Mouse (Mus musculus): ENCODE measurements around the gene Heyl. TPM values are rescaled to one million over a fixed set of nuclear protein-coding genes. Genes with fewer than 3 reads are reported as not detected.

Heyl gene
- polyA plus RNA-seq, 1 experiment, result 2.9 TPM

DNA sequence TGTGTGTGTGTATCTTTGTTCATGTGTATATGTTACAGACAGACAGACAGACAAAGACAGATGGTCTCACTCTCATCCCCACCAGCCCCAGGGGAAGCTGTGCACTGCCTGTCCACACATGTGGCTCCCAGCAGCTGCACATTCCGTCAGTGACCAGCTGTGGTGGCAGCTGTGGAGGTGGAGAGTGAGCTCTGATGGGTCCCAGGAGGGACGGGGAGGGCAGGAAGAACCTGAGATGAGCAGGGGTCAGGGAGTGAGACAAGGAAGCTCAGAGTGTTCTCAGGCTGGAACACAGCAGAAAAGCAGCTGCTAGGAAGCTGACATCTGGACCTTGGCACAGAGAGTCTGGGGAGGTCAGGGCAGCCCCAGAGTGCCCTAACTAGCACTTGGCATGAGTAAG lies 5.1 kb upstream of the Heyl start:
- no peak overlapping the region for H3K27ac ChIP-seq (ENCODE audit: insufficient read depth, low read length)
- peaks cover 2% of the 10 kb centered on the region; the same call in 1 of the 2 replicates for H3K4me1 ChIP-seq (ENCODE audit: control insufficient read depth, insufficient read depth, low read length)
- no peak overlapping the region for H3K4me3 ChIP-seq (ENCODE audit: insufficient read depth, low read length)
- TF ChIP-seq CTCF (IDR thresholded peaks at IDR 0.05; ENCODE audit: borderline replicate concordance, insufficient read depth, low read length) (no peak), POLR2A (IDR thresholded peaks at IDR 0.05; ENCODE audit: low read depth, low read length) (no peak)

- Histone ChIP-seq H3K4me1 (ENCODE audit: control insufficient read depth, insufficient read depth, low read length) (peaks cover 2% of the 10 kb centered on the region; the same call in 1 of the 2 replicates), H3K27ac (ENCODE audit: insufficient read depth, low read length) (no peak overlapping the region), H3K4me3 (ENCODE audit: insufficient read depth, low read length) (no peak overlapping the region)
- no peak for TF ChIP-seq CTCF (IDR thresholded peaks at IDR 0.05; ENCODE audit: borderline replicate concordance, insufficient read depth, low read length)
Measured at GRCm38 (mm10) chr4:123229166-123229565, 4.2 kb upstream of the Heyl start.

DNA sequence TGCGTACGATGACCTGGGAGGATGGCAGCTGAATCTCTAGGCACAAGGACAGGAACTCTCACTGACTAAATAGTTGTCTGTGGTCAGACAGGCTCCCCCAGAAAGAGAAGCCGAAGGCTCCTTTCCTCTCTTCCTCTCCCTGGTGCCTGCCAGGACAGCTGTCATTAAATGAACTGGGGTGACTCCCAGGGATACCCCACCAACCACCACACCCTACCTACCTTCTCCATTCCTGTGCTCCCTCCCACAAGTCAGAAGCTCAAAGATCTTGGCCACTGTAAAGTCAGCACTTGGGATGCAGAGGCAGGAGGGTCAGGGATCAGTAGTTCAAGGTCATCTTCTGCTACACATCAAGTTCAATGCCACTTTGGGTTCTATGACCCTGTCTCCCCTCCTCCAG lies 515 bp upstream of the Heyl start:
- Histone ChIP-seq H3K27ac (ENCODE audit: insufficient read depth, low read length) (no peak overlapping the region), H3K4me3 (ENCODE audit: insufficient read depth, low read length) (no peak overlapping the region), H3K4me1 (ENCODE audit: control insufficient read depth, insufficient read depth, low read length) (no peaks in the 10 kb centered on the region)
- TF ChIP-seq POLR2A (IDR thresholded peaks at IDR 0.05; ENCODE audit: low read depth, low read length) (no peak), CTCF (IDR thresholded peaks at IDR 0.05; ENCODE audit: borderline replicate concordance, insufficient read depth, low read length) (no peak)

- no peak overlapping the region for H3K4me3 ChIP-seq (ENCODE audit: insufficient read depth, low read length)
- H3K4me1 ChIP-seq (ENCODE audit: control insufficient read depth, insufficient read depth, low read length), result no peaks in the 10 kb centered on the region
- H3K27ac ChIP-seq (ENCODE audit: insufficient read depth, low read length), result no peak overlapping the region
- no peak for TF ChIP-seq POLR2A (IDR thresholded peaks at IDR 0.05; ENCODE audit: low read depth, low read length)
- no peak for TF ChIP-seq CTCF (IDR thresholded peaks at IDR 0.05; ENCODE audit: borderline replicate concordance, insufficient read depth, low read length)
Measured at GRCm38 (mm10) chr4:123235835-123236430, 2.6 kb downstream of the Heyl start.

- TF ChIP-seq POLR2A (IDR thresholded peaks at IDR 0.05; ENCODE audit: low read depth, low read length) (no peak), CTCF (IDR thresholded peaks at IDR 0.05; ENCODE audit: borderline replicate concordance, insufficient read depth, low read length) (no peak)
- Histone ChIP-seq H3K4me1 (ENCODE audit: control insufficient read depth, insufficient read depth, low read length) (no peaks in the 10 kb centered on the region), H3K27ac (ENCODE audit: insufficient read depth, low read length) (no peak overlapping the region), H3K4me3 (ENCODE audit: insufficient read depth, low read length) (no peak overlapping the region)
Measured at GRCm38 (mm10) chr4:123236431-123237031, 3.2 kb downstream of the Heyl start.

DNA sequence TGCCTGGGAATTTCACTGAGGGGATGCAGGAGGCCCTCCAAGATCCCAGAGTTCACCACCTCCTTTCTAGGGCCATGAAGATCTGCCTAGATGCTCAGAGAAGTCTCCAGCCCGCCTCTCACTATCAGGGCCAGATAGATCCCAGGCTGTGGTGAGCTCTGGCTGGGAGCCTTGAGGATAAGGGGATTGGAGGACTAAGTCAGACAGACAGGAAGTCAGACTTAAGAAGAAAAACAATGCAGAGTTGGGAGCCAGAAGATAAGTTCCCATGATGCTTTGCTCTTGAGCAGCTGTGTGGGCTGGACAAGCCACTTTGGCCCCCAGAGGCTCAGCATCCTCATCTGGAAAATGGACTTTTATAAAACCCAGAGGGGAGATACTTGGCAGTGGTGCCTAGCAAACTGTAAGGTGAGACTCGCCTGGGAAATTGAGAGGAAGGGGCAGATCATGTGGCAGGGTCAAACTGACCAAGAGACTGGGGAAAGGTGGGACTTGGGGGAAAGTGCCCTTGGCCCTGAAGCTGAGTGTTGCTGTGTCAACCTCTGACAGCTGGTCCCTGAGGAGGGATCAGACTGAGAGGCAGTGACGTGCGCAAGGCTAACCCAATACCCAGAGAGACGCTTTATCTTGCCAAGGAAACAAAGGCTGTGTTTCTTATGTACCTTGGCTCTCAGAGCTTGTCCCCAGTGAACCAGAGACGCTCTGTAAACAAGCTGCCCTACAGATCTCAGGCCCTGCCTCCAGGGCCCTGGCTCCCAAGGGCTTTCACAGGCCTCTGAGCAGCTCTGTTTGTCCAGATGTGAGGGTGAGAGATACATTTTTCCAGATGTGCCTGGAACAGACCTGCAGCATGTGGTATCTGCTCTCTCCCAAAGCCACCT lies 4.3 kb downstream of the Heyl start:
- Histone ChIP-seq H3K4me3 (ENCODE audit: insufficient read depth, low read length) (no peak overlapping the region), H3K27ac (ENCODE audit: insufficient read depth, low read length) (no peak overlapping the region), H3K4me1 (ENCODE audit: control insufficient read depth, insufficient read depth, low read length) (no peaks in the 10 kb centered on the region)
- TF ChIP-seq POLR2A (IDR thresholded peaks at IDR 0.05; ENCODE audit: low read depth, low read length), result no peak
- no peak for TF ChIP-seq CTCF (IDR thresholded peaks at IDR 0.05; ENCODE audit: borderline replicate concordance, insufficient read depth, low read length)

DNA sequence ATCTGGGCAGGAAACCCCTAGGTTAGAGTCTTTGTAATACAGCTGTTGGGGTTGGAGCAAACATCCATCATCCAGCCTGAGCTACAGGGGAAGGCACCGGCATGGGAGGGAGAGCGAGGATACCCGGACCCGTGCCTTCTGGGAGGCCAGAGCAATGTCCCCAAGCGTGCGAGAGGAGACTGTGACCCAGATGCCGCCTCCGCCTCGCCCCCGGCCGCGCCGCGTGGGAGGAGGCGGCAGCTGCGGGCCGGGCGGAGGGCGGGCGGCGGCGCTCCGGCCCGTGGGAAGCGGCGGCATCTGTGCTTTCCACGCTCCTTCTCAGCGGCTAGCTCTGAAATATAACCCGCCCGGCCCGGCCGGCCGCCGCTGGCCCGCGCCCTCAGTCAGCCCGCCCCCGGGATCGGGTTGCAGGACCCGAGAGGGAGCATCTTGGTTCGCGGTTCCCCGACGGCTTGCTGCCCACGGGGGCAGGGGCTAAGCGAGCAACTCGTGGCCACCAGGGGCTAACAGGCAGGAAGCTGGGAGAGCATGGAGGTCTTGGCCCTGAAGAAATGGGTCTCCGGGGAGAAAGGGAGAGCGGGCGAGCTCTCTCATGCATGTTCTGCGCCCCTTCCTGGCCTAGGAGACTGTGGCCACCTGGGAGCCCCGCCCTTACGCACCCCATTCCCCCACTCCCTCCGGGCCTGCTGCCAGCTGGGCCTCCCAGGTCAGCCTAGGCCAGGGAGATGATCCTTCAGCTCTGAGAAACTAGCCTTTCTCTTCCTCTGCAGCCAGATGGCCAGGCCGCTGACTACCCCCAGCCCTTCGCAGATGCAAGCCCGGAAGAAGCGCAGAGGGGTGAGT lies 6.2 kb downstream of the Heyl start:
- no peaks in the 10 kb centered on the region for H3K4me1 ChIP-seq (ENCODE audit: control insufficient read depth, insufficient read depth, low read length)
- TF ChIP-seq POLR2A (IDR thresholded peaks at IDR 0.05; ENCODE audit: low read depth, low read length) (no peak), CTCF (IDR thresholded peaks at IDR 0.05; ENCODE audit: borderline replicate concordance, insufficient read depth, low read length) (no peak)
- H3K27ac ChIP-seq (ENCODE audit: insufficient read depth, low read length), result no peak overlapping the region
- H3K4me3 ChIP-seq (ENCODE audit: insufficient read depth, low read length), result no peak overlapping the region

- TF ChIP-seq POLR2A (IDR thresholded peaks at IDR 0.05; ENCODE audit: low read depth, low read length) (no peak), CTCF (IDR thresholded peaks at IDR 0.05; ENCODE audit: borderline replicate concordance, insufficient read depth, low read length) (no peak)
- Histone ChIP-seq H3K27ac (ENCODE audit: insufficient read depth, low read length) (no peak overlapping the region), H3K4me1 (ENCODE audit: control insufficient read depth, insufficient read depth, low read length) (no peaks in the 10 kb centered on the region), H3K4me3 (ENCODE audit: insufficient read depth, low read length) (no peak overlapping the region)
Measured at GRCm38 (mm10) chr4:123246221-123246620, 12.9 kb downstream of the Heyl start.

GRCm38 (mm10) chr4:123246651-123247050 lies 13.3 kb downstream of the Heyl start:
- H3K27ac ChIP-seq (ENCODE audit: insufficient read depth, low read length), result no peak overlapping the region
- H3K4me1 ChIP-seq (ENCODE audit: control insufficient read depth, insufficient read depth, low read length), result no peaks in the 10 kb centered on the region
- no peak overlapping the region for H3K4me3 ChIP-seq (ENCODE audit: insufficient read depth, low read length)
- TF ChIP-seq CTCF (IDR thresholded peaks at IDR 0.05; ENCODE audit: borderline replicate concordance, insufficient read depth, low read length) (no peak), POLR2A (IDR thresholded peaks at IDR 0.05; ENCODE audit: low read depth, low read length) (no peak)
